Mouse (Mus musculus) cerebellum, adult 2 months (tissue): ENCODE measurements around the gene Slc26a11. TPM values are rescaled to one million over a fixed set of nuclear protein-coding genes. Genes with fewer than 3 reads are reported as not detected.

Experiments
- DNase-seq, 2 experiments: peaks; one replicate each; pipeline ENCODE4 v3.0.0; 2021
- H3K27ac ChIP-seq: fragments of 200-500 bp; 2 replicates; pipeline ENCODE4 v1.5.1; 2012; ENCODE audit warnings: low read length, control low read depth, inconsistent platforms; ENCODE audit not compliant: insufficient read depth
- H3K27me3 ChIP-seq: fragments of 200-500 bp; 2 replicates; pipeline ENCODE4 v1.6.1; 2012; ENCODE audit warnings: inconsistent platforms, mild to moderate bottlenecking, low read length, moderate library complexity; ENCODE audit not compliant: control insufficient read depth, insufficient read depth
- H3K4me1 ChIP-seq: fragments of 200-500 bp; 2 replicates; pipeline ENCODE4 v1.6.1; 2011; ENCODE audit warnings: low read length; ENCODE audit not compliant: control insufficient read depth, insufficient read depth
- H3K4me3 ChIP-seq: fragments of 200-500 bp; replicated peaks from 2 replicates; pipeline ENCODE3; 2011; ENCODE audit warnings: mild to moderate bottlenecking, low read depth, low read length, control low read depth; ENCODE audit not compliant: insufficient read depth
- CTCF ChIP-seq: fragments of 200-500 bp; IDR thresholded peaks from 2 replicates; pipeline ENCODE4 v1.5.1; 2011; ENCODE audit warnings: low read depth, mild to moderate bottlenecking, control low read depth, low read length, moderate library complexity, borderline replicate concordance; ENCODE audit not compliant: insufficient read depth
- POLR2A ChIP-seq: fragments of 200-500 bp; IDR thresholded peaks from 2 replicates; pipeline ENCODE4 v1.6.1; 2011; ENCODE audit warnings: low read length, control low read depth, borderline replicate concordance; ENCODE audit not compliant: insufficient read depth
- WGBS: fragments of 180-500 bp; shearing (Covaris S2); methylation state at CpG from one replicate; pipeline ENCODE4 v1.1.7; 2018; 5-methylcytosine and 5-hydroxymethylcytosine counted together
- polyA plus RNA-seq: library from polyadenylated mRNA; depleted of rRNA; stranded (reverse); fragments of >200 nt; gene quantifications from 2 replicates; pipeline ENCODE4 v1.2.3, GENCODE M21; 2012

The Slc26a11 gene
- polyA plus RNA-seq, 1 experiment = 12.9 TPM

GRCm38 (mm10) chr11:119344865-119345264, 10.5 kb upstream of the Slc26a11 start:
- 68% methylated on average over 6 of the region's 6 CpGs for WGBS

GRCm38 (mm10) chr11:119347125-119347524, 8.2 kb upstream of the Slc26a11 start:
- no peaks in the 10 kb centered on the region for H3K27me3 ChIP-seq
- DNase-seq = no peak
- H3K4me1 ChIP-seq = no peaks in the 10 kb centered on the region
- WGBS = 89% methylated on average over 4 of the region's 4 CpGs
- H3K27ac ChIP-seq = no peak overlapping the region
- TF ChIP-seq POLR2A (no peak), CTCF (no peak)
- no peak overlapping the region for H3K4me3 ChIP-seq

More at GRCm38 (mm10) chr11:119344865-119345264, 10.5 kb upstream of the Slc26a11 start:
- no peak for TF ChIP-seq CTCF
- no peak for TF ChIP-seq POLR2A
- Histone ChIP-seq H3K27me3 (no peaks in the 10 kb centered on the region), H3K4me1 (no peaks in the 10 kb centered on the region), H3K4me3 (no peak overlapping the region), H3K27ac (no peak overlapping the region)
- DNase-seq = no peak

- Histone ChIP-seq H3K4me3 (no peak overlapping the region), H3K4me1 (peaks cover 9% of the 10 kb centered on the region), H3K27ac (no peak overlapping the region), H3K27me3 (no peaks in the 10 kb centered on the region)
- no peak for TF ChIP-seq POLR2A
- TF ChIP-seq CTCF = no peak
- no peak for DNase-seq
- 85% methylated on average over 7 of the region's 7 CpGs for WGBS
Observed at GRCm38 (mm10) chr11:119352113-119352512, 3.2 kb upstream of the Slc26a11 start.

- WGBS = 54% methylated on average over 4 of the region's 4 CpGs
- Histone ChIP-seq H3K27ac (no peak overlapping the region; the same call in 1 of the 2 replicates), H3K27me3 (no peaks in the 10 kb centered on the region), H3K4me1 (peaks cover 9% of the 10 kb centered on the region), H3K4me3 (no peak overlapping the region)
- peak; percentile 58 to 59 for DNase-seq
- TF ChIP-seq CTCF (no peak), POLR2A (no peak)
Observed at GRCm38 (mm10) chr11:119353946-119354345, 1.4 kb upstream of the Slc26a11 start.

GRCm38 (mm10) chr11:119354798-119355442, 437 bp upstream of the Slc26a11 start:
- no peak overlapping the region for H3K27ac ChIP-seq
- TF ChIP-seq POLR2A (no peak), CTCF (no peak)
- DNase-seq = peak in 1 of 2 experiments; percentile 30
- H3K27me3 ChIP-seq = no peaks in the 10 kb centered on the region
- H3K4me1 ChIP-seq = peaks cover 9% of the 10 kb centered on the region
- WGBS = 7% methylated on average over 23 of the region's 23 CpGs
- peak overlapping the region; percentile 82 for H3K4me3 ChIP-seq

- no peak for TF ChIP-seq POLR2A
- no peak overlapping the region for H3K4me3 ChIP-seq
- no peak overlapping the region for H3K27ac ChIP-seq
- no peak for DNase-seq
- 68% methylated on average over 10 of the region's 10 CpGs for WGBS
- peaks cover under 1% of the 10 kb centered on the region for H3K4me1 ChIP-seq
- H3K27me3 ChIP-seq = no peaks in the 10 kb centered on the region
Observed at GRCm38 (mm10) chr11:119359089-119359488, 3.7 kb downstream of the Slc26a11 start.

- WGBS = 35% methylated on average over 11 of the region's 11 CpGs
- Histone ChIP-seq H3K4me1 (no peaks in the 10 kb centered on the region; the same call in 1 of the 2 replicates), H3K27ac (no peak overlapping the region), H3K27me3 (no peaks in the 10 kb centered on the region), H3K4me3 (no peak overlapping the region)
- no peak for DNase-seq
- no peak for TF ChIP-seq POLR2A
- no peak for TF ChIP-seq CTCF
Observed at GRCm38 (mm10) chr11:119362769-119363533, 7.6 kb downstream of the Slc26a11 start.
